Mouse (Mus musculus) stomach, embryonic 14.5 days (tissue): ENCODE data around the gene Aff3. TPM values are rescaled to one million over a fixed set of nuclear protein-coding genes. Genes with fewer than 3 reads are reported as not detected.

ENCODE experiments used
- ATAC-seq: fragments of 200-750 bp; cut with Nextera tagmentation; 2 replicates; pipeline ENCODE4 v1.8.0; 2017; ENCODE audit warnings: low read depth, moderate TSS enrichment; ENCODE audit not compliant: insufficient number of reproducible peaks, insufficient read depth, low FRiP score
- H3K27ac ChIP-seq: fragments of 300-500 bp; sonication (generic); 2 replicates; pipeline ENCODE4 v1.5.1; 2014; ENCODE audit warnings: mild to moderate bottlenecking, low read length, moderate library complexity, mixed read lengths
- H3K27me3 ChIP-seq: fragments of 300-500 bp; sonication (generic); 2 replicates; pipeline ENCODE4 v1.6.1; 2014; ENCODE audit warnings: low read length, control low read depth, mixed read lengths; ENCODE audit not compliant: control insufficient read depth, insufficient read depth
- H3K36me3 ChIP-seq: fragments of 300-500 bp; sonication (generic); 2 replicates; pipeline ENCODE4 v1.6.1; 2014; ENCODE audit warnings: mild to moderate bottlenecking, control low read depth, low read length, moderate library complexity, mixed read lengths; ENCODE audit not compliant: control insufficient read depth, insufficient read depth
- H3K4me1 ChIP-seq: fragments of 300-500 bp; sonication (generic); 2 replicates; pipeline ENCODE4 v1.6.1; 2014; ENCODE audit warnings: low read length, control low read depth, mixed read lengths; ENCODE audit not compliant: control insufficient read depth, insufficient read depth
- H3K4me2 ChIP-seq: fragments of 300-500 bp; sonication (generic); replicated peaks from 2 replicates; pipeline ENCODE4 v1.6.1; 2014; ENCODE audit warnings: low read depth, low read length, control low read depth
- H3K4me3 ChIP-seq: fragments of 300-500 bp; sonication (generic); 2 replicates; pipeline ENCODE4 v1.5.1; 2014; ENCODE audit warnings: low read depth, low read length, control low read depth
- H3K9ac ChIP-seq: fragments of 300-500 bp; sonication (generic); replicated peaks from 2 replicates; pipeline ENCODE4 v1.6.1; 2014; ENCODE audit warnings: low read depth, mild to moderate bottlenecking, control low read depth, low read length, moderate library complexity, mixed read lengths
- H3K9me3 ChIP-seq: fragments of 300-500 bp; sonication (generic); 2 replicates; pipeline ENCODE4 v1.6.1; 2016; ENCODE audit warnings: low read depth, low read length, control low read depth; ENCODE audit not compliant: control insufficient read depth
- WGBS: fragments of 180-500 bp; shearing (Covaris S2); extraction: QIAGEN DNeasy Blood & Tissue Kit; methylation state at CpG from one replicate; pipeline ENCODE4 v1.1.7; 2014; 5-methylcytosine and 5-hydroxymethylcytosine counted together
- polyA plus RNA-seq: library from polyadenylated mRNA; unstranded; fragments of >200 nt; fragmentation: Nextera tagmentation; extraction: Ambion mirVana; gene quantifications from 2 replicates; pipeline ENCODE4 v1.2.1, GENCODE M21; 2014

Gene Aff3
- polyA plus RNA-seq, 1 experiment from 2014 or later = 8.2 TPM

DNA sequence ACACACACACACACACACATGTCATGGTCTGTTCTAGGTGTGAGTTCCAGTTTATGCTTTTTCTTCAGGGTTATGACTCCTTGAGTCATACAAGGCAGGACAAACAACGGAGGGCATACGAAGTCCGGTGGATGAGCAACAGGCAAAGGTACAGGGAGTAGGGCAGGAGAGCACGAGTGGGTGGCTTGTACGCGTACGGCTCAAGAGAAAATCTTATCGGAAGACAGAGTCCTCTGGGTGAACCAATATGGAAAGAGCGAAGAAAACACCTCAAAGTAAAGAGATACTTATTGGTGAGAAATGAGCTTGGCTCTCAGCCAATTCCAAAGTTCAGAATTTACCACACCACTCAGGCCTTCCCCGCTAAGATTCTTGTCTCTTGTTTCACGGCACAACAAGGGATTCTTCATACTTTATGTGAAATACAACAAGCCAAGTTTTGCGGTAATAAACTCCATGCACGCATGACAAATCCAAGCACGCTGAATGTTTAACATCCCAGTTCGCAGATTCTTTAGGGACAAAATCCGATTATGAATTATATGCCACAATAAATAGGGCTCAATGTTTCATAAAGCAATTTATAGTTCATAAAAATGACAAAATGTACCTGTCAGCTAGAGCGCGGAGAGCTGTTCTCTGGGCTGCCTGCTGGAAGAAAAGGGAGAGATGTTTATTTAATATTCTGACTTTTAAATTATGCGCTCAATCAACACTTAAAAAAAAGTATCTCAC, 412.6 kb downstream of the Aff3 start:
- 50% methylated on average over 19 of the region's 19 CpGs for WGBS
- H3K27me3 ChIP-seq = no peaks in the 10 kb centered on the region
- H3K4me3 ChIP-seq = no peak overlapping the region
- peak; percentile 44; the same call in 1 of the 2 replicates for ATAC-seq
- no peaks in the 10 kb centered on the region for H3K36me3 ChIP-seq
- no peak overlapping the region for H3K9ac ChIP-seq
- H3K4me1 ChIP-seq = peaks cover 4% of the 10 kb centered on the region; the same call in 1 of the 2 replicates
- H3K9me3 ChIP-seq = no peaks in the 10 kb centered on the region
- H3K27ac ChIP-seq = no peak overlapping the region
- no peak overlapping the region for H3K4me2 ChIP-seq

DNA sequence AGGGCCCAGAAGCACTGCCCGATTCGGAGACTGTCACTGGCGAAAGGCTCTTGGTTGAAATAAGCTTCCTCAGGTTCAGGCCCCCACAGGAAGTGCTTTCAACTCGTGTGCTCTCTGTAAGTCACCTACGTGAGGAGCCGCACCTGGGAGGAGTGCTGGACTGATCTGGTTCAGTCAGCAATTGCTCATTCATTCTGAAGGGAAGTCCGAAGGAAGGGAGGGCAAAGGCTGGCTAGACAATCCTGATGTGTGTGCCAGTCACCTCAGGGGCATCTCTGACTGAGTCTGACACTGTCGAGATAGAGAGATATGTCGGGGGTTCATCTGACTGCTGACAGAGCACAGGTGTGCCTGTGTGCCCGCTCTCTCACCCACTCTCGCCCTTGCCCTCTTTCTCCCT, 413.3 kb downstream of the Aff3 start:
- peaks cover 4% of the 10 kb centered on the region; the same call in 1 of the 2 replicates for H3K4me1 ChIP-seq
- no peak overlapping the region for H3K4me3 ChIP-seq
- no peaks in the 10 kb centered on the region for H3K27me3 ChIP-seq
- WGBS = 83% methylated on average over 11 of the region's 11 CpGs
- H3K9ac ChIP-seq = no peak overlapping the region
- no peak for ATAC-seq
- no peaks in the 10 kb centered on the region for H3K36me3 ChIP-seq
- no peak overlapping the region for H3K4me2 ChIP-seq
- H3K27ac ChIP-seq = no peak overlapping the region
- H3K9me3 ChIP-seq = no peaks in the 10 kb centered on the region

GRCm38 (mm10) chr1:38250246-38250645, 414.5 kb downstream of the Aff3 start:
- 82% methylated on average over 3 of the region's 3 CpGs for WGBS
- no peak for ATAC-seq
- H3K27me3 ChIP-seq = no peaks in the 10 kb centered on the region
- H3K27ac ChIP-seq = no peak overlapping the region
- no peak overlapping the region for H3K4me2 ChIP-seq
- no peak overlapping the region for H3K9ac ChIP-seq
- no peaks in the 10 kb centered on the region for H3K9me3 ChIP-seq
- H3K4me3 ChIP-seq = no peak overlapping the region
- no peaks in the 10 kb centered on the region for H3K36me3 ChIP-seq
- peaks cover 4% of the 10 kb centered on the region; the same call in 1 of the 2 replicates for H3K4me1 ChIP-seq

DNA sequence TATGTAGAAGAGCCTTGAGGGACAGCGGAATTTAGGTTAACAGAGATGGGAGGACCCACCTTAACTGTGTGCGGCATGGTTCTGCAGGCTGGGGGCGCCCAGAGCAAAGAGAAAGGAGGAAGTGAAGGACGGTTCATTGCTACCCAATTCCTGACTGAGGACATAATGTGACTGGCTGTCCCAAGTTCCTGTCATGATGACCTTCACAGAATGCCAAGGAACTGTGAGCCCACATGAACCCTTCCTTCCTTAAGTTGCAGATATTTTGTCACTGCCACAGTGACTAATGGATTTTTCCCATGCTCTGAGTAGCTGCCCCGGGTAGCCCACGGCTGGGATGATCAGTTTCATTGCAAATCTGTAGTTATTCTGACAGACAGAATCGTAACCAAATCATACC, 415.2 kb downstream of the Aff3 start:
- H3K4me3 ChIP-seq = no peak overlapping the region
- no peak overlapping the region for H3K27ac ChIP-seq
- WGBS = 85% methylated on average over 7 of the region's 7 CpGs
- H3K9ac ChIP-seq = no peak overlapping the region
- ATAC-seq = no peak
- no peak overlapping the region for H3K4me2 ChIP-seq
- H3K36me3 ChIP-seq = no peaks in the 10 kb centered on the region
- no peaks in the 10 kb centered on the region for H3K9me3 ChIP-seq
- peaks cover 4% of the 10 kb centered on the region; the same call in 1 of the 2 replicates for H3K4me1 ChIP-seq
- H3K27me3 ChIP-seq = no peaks in the 10 kb centered on the region

- H3K4me3 ChIP-seq = no peak overlapping the region
- H3K36me3 ChIP-seq = no peaks in the 10 kb centered on the region
- 14% methylated on average over 9 of the region's 9 CpGs for WGBS
- H3K4me1 ChIP-seq = peaks cover 4% of the 10 kb centered on the region; the same call in 1 of the 2 replicates
- H3K27me3 ChIP-seq = no peaks in the 10 kb centered on the region
- H3K4me2 ChIP-seq = peak overlapping the region; percentile 21; the same call in 1 of the 2 replicates
- H3K9ac ChIP-seq = no peak overlapping the region
- no peaks in the 10 kb centered on the region for H3K9me3 ChIP-seq
- no peak overlapping the region for H3K27ac ChIP-seq
- ATAC-seq = no peak; the same call in 1 of the 2 replicates
These were observed 416.7 kb downstream of the Aff3 start for GRCm38 (mm10) chr1:38248027-38248426.

DNA sequence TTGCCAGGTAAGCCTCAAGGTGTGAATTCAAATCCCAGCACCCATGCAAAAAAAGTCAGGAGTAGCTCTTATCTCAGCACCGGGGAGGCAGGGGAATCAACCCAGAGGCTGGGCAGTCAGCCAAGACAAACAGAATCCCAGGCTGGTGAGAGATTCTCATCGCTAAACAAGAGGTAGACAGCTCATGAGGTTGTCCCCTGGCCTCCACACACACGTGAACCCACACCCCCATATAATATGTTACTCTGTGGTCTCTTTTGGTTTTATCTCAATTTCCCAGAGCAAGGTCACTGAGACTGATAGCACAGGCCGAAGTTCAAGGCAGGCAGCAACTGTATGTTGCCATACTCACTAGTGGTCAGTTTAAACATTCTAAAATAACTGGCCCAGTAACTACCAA, 422.2 kb downstream of the Aff3 start:
- no peak for ATAC-seq
- Histone ChIP-seq H3K4me1 (peaks cover 3% of the 10 kb centered on the region; the same call in 1 of the 2 replicates), H3K9me3 (no peaks in the 10 kb centered on the region), H3K27me3 (no peaks in the 10 kb centered on the region), H3K27ac (no peak overlapping the region), H3K9ac (no peak overlapping the region), H3K36me3 (no peaks in the 10 kb centered on the region), H3K4me2 (no peak overlapping the region), H3K4me3 (no peak overlapping the region)
- WGBS = 28% methylated on average over 4 of the region's 4 CpGs

DNA sequence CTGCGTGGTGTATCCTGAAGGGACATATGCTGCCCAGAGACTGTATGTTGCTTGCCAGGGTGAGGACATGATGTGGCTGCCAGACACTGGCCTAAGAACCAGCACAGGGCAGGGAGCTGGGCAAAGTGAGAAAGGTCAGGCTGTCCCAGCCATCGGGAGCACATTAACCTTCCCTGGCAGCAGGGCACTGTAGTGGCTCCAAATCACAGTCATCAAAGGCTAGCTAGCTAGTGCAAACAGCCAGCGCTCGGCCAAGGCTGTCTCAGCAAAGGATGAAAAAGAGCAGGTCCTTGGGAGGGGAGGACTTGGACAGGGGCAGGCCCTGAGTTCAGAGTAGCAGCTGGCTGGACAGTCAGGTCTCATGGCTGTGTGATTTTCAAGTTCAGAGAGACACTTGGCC, 423.0 kb downstream of the Aff3 start:
- Histone ChIP-seq H3K4me1 (no peaks in the 10 kb centered on the region), H3K9me3 (no peaks in the 10 kb centered on the region), H3K27ac (no peak overlapping the region), H3K27me3 (no peaks in the 10 kb centered on the region), H3K4me3 (no peak overlapping the region), H3K4me2 (no peak overlapping the region), H3K9ac (no peak overlapping the region), H3K36me3 (no peaks in the 10 kb centered on the region)
- 54% methylated on average over 4 of the region's 4 CpGs for WGBS
- no peak for ATAC-seq

GRCm38 (mm10) chr1:38241221-38241666, 423.5 kb downstream of the Aff3 start:
- no peaks in the 10 kb centered on the region for H3K27me3 ChIP-seq
- no peak for ATAC-seq
- H3K4me2 ChIP-seq = no peak overlapping the region
- no peak overlapping the region for H3K27ac ChIP-seq
- no peak overlapping the region for H3K4me3 ChIP-seq
- H3K9ac ChIP-seq = no peak overlapping the region
- 71% methylated on average over 6 of the region's 6 CpGs for WGBS
- no peaks in the 10 kb centered on the region for H3K9me3 ChIP-seq
- H3K4me1 ChIP-seq = no peaks in the 10 kb centered on the region
- no peaks in the 10 kb centered on the region for H3K36me3 ChIP-seq
